Mouse (Mus musculus) midbrain, postnatal 0 days (tissue): ENCODE data around the gene Nicn1. TPM values are rescaled to one million over a fixed set of nuclear protein-coding genes. Genes with fewer than 3 reads are reported as not detected.
A peak's percentile ranks its signal among the peaks of the same experiment; 100 is the strongest.
"Not testable (repeated sequence)": the region's sequence is repeated elsewhere in the genome, so short reads cannot be mapped to it uniquely, and the experiment has no call there.

Experiments used
- ATAC-seq: fragments of 200-750 bp; cut with Nextera tagmentation; 2 replicates; pipeline ENCODE4 v1.8.0; 2017; ENCODE audit warnings: moderate number of reproducible peaks, mild to moderate bottlenecking, moderate TSS enrichment, moderate library complexity; ENCODE audit not compliant: low FRiP score
- DNase-seq: peaks from one replicate; pipeline ENCODE4 v3.0.0-alpha.2; 2015; ENCODE audit warnings: low spot score
- H3K27ac ChIP-seq: fragments of 300-500 bp; sonication (generic); 2 replicates; pipeline ENCODE4 v1.5.1; 2014; ENCODE audit warnings: low read depth, mild to moderate bottlenecking, low read length, mixed read lengths
- H3K27me3 ChIP-seq: fragments of 300-500 bp; sonication (generic); 2 replicates; pipeline ENCODE4 v1.6.1; 2014; ENCODE audit warnings: low read length, control low read depth, mixed read lengths; ENCODE audit not compliant: insufficient read depth
- H3K36me3 ChIP-seq: fragments of 300-500 bp; sonication (generic); 2 replicates; pipeline ENCODE4 v1.6.1; 2014; ENCODE audit warnings: low read length, control low read depth, mixed read lengths; ENCODE audit not compliant: insufficient read depth
- H3K4me1 ChIP-seq: fragments of 300-500 bp; sonication (generic); 2 replicates; pipeline ENCODE4 v1.6.1; 2014; ENCODE audit warnings: mild to moderate bottlenecking, control low read depth, antibody characterized with exemption, low read length, mixed read lengths; ENCODE audit not compliant: insufficient read depth
- H3K4me2 ChIP-seq: fragments of 300-500 bp; sonication (generic); 2 replicates; pipeline ENCODE4 v1.6.1; 2014; ENCODE audit warnings: low read depth, mild to moderate bottlenecking, low read length, mixed read lengths; ENCODE audit not compliant: poor library complexity, severe bottlenecking
- H3K4me3 ChIP-seq: fragments of 300-500 bp; sonication (generic); 2 replicates; pipeline ENCODE4 v1.5.1; 2014; ENCODE audit warnings: low read depth, mild to moderate bottlenecking, low read length, moderate library complexity
- H3K9ac ChIP-seq: fragments of 300-500 bp; sonication (generic); replicated peaks from 2 replicates; pipeline ENCODE4 v1.6.1; 2014; ENCODE audit warnings: mild to moderate bottlenecking, low read length, moderate library complexity, mixed read lengths; ENCODE audit not compliant: poor library complexity, severe bottlenecking
- H3K9me3 ChIP-seq: fragments of 300-500 bp; sonication (generic); 2 replicates; pipeline ENCODE4 v1.6.1; 2016; ENCODE audit warnings: low read length, control low read depth
- CTCF ChIP-seq: IDR thresholded peaks from 2 replicates; pipeline ENCODE4 v1.5.1; 2016; ENCODE audit warnings: antibody characterized with exemption, mild to moderate bottlenecking
- WGBS: fragments of 180-500 bp; shearing (Covaris S2); extraction: QIAGEN DNeasy Blood & Tissue Kit; methylation state at CpG from one replicate; pipeline ENCODE4 v1.1.7; 2014; 5-methylcytosine and 5-hydroxymethylcytosine counted together
- polyA plus RNA-seq: library from polyadenylated mRNA; unstranded; fragments of >200 nt; fragmentation: Nextera tagmentation; extraction: Ambion mirVana; gene quantifications from 2 replicates; pipeline ENCODE4 v1.2.1, GENCODE M21; 2015
- total RNA-seq: library from RNA; depleted of rRNA; stranded (reverse); fragments of >200 nt; gene quantifications from 2 replicates; pipeline ENCODE4 v1.2.3, GENCODE M21; 2014

Nicn1 gene
- total and polyA plus RNA-seq, 2 experiments from 2014 or later, result 107 to 142 TPM

DNA sequence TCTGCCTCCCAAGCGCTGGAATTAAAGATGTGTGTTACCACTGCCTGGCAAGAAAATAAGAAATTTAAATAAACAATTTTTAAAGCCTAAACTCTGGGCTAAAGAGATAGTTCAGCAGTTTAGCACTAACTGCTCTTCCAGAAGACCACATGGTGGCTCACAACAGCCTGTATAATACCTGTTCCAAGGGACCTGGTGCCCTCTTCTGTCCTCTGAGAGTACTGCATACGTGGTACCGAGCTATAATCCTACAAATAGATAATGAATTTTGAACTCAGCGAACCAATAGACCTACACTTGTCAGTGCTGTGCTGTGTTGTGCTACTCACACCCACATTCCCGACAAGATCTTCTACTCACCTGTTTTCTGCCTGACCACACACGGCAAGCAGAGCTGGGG, 5.8 kb upstream of the Nicn1 start:
- peak; percentile 92 for TF ChIP-seq CTCF
- Histone ChIP-seq H3K9me3 (no peaks in the 10 kb centered on the region), H3K4me2 (no peak overlapping the region), H3K4me3 (no peak overlapping the region), H3K9ac (no peak overlapping the region), H3K4me1 (no peaks in the 10 kb centered on the region), H3K36me3 (no peaks in the 10 kb centered on the region), H3K27ac (no peak overlapping the region), H3K27me3 (no peaks in the 10 kb centered on the region)
- ATAC-seq (peak; percentile 52; the same call in 1 of the 2 replicates), DNase-seq (peak; percentile 86)
- 12% methylated on average over 6 of the region's 6 CpGs for WGBS

DNA sequence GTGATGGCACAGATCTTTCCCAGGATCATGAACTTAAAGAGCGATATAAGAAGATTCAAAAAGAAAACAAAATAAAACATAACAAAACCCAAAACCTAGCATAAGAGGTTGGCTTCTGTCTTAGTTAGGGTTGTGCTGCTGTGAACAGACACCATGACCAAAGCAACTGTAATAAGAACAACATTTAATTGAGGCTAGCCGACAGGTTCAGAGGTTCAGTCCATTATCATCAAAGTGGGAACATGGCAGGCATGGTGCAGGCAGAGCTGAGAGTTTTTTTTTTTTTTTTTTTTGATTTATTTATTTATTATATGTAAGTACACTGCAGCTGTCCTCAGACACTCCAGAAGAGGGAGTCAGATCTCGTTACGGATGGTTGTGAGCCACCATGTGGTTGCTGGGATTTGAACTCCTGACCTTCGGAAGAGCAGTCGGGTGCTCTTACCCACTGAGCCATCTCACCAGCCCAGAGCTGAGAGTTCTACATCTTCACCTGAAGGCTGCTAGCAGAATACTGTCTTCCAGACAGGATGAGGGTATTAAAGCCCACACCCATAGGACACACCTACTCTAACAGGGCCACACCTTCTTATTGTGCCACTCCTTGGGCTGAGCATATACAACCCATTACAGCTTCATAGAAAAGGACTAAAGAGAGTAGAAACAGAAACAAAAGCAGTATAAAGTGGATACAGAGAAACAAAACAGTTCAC, 2.5 kb upstream of the Nicn1 start:
- 95% methylated on average over 4 of the region's 6 CpGs for WGBS
- not testable (repeated sequence) for H3K9ac ChIP-seq, DNase-seq, H3K27ac ChIP-seq, H3K36me3 ChIP-seq, H3K4me3 ChIP-seq, H3K4me1 ChIP-seq, ATAC-seq, H3K27me3 ChIP-seq, H3K9me3 ChIP-seq, H3K4me2 ChIP-seq

DNA sequence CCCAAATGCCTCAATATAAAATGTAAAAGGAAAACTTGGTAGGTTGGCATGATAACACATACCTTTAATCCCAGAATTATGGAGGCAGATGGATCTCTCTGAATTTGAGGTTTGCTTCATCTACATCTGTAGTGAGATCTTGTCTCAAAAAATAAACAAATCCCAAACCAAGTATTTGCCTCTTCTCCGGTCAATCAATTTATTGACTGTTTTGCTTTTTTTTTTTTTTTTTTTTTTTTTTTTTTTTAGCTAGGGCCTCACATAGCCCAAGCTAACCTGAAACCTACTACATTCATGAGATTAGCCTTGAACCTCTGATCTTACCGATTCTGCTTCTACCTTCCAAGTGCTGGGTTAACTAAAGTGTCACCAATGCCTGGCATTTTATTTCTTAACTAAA, 882 bp upstream of the Nicn1 start:
- Histone ChIP-seq H3K27me3 (no peaks in the 10 kb centered on the region), H3K4me2 (peak overlapping the region; percentile 49; the same call in 1 of the 2 replicates), H3K27ac (peak overlapping the region; percentile 92; the same call in 1 of the 2 replicates), H3K4me3 (no peak overlapping the region), H3K9me3 (no peaks in the 10 kb centered on the region), H3K36me3 (peaks cover 6% of the 10 kb centered on the region), H3K9ac (no peak overlapping the region), H3K4me1 (peaks cover 3% of the 10 kb centered on the region; the same call in 1 of the 2 replicates)
- WGBS, result 72% methylated on average over 2 of the region's 2 CpGs
- ATAC-seq, result no peak
- no peak for DNase-seq
- TF ChIP-seq CTCF, result no peak

DNA sequence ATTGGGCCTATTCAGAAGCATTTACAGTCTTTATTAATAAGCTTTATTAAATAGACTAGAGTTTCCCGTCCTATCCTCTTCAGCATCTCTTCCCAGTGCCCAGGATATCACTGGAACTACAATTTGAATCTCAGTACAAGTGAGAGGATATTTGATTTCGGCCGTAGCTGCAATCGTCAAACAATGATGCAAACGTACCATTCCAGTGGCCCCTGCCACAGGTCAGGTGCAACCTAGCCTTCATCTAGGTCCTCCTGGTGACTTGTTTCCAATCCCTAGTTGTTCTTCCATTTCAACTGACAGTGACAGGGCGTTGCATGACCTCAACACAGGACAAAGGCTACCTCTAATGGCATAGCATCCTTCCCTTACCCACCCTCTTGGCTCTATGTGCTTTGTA, 544 bp downstream of the Nicn1 start:
- no peak for TF ChIP-seq CTCF
- peak overlapping the region; percentile 62 for H3K4me2 ChIP-seq
- H3K9me3 ChIP-seq, result no peaks in the 10 kb centered on the region
- DNase-seq, result no peak
- 38% methylated on average over 6 of the region's 6 CpGs for WGBS
- no peaks in the 10 kb centered on the region for H3K27me3 ChIP-seq
- peak overlapping the region; percentile 54 for H3K4me3 ChIP-seq
- peaks cover 3% of the 10 kb centered on the region; the same call in 1 of the 2 replicates for H3K4me1 ChIP-seq
- 0 out of 2 replicates have a peak, but pooled peaks have one; percentile 8 for ATAC-seq
- H3K36me3 ChIP-seq, result peaks cover 20% of the 10 kb centered on the region
- peak overlapping the region; percentile 71 for H3K9ac ChIP-seq
- peak overlapping the region; percentile 92 for H3K27ac ChIP-seq

DNA sequence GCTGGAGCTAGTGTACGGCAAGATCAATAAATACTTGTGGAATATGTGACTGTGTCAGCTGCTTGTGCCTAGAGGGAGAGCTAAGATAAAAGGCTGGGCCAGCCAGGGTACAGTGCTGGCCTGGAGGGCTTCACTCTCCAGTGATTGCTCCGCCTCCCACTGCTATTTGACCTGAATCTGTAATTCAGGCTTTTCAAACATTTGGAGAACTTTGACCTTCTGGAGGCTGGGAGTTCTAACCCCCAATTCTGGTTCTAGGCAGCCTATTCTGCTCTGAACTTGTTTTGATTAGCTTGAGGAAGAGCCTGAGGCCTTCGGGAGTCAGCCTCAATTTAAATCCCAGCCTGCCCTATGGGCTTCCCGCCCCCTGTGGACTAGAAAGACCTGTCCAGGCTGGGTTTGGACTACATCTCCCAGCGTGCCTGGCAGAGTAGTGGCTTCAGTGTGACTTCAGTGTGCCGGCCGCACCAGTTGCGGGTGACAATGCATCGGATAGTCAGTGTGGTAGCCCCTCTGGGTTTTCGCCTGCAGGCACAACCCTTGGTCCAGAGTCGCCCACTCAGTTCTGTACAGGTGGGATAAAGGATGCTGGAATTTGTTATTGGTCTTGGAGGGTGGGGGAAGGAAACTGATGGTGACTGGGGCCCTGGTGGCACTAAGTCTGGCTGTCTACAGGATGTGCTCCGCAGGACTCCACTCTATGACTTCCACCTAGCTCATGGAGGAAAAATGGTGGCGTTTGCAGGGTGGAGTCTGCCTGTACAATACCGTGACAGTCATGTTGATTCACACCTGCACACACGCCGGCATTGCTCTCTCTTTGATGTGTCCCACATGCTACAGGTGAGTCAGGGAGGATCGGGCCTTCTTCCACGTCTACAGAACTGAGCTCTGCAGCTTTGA, 6.5 kb downstream of the Nicn1 start, which contains the start of gene Amt:
Gene Amt, plus strand, starts transcription at position 401 of the 903 bp plus-strand sequence.
- H3K4me1 ChIP-seq, result no peaks in the 10 kb centered on the region
- H3K27ac ChIP-seq, result peak within 1 kb of the TSS; percentile 55
- ATAC-seq, result 0 out of 2 replicates have a peak, but pooled peaks have one; percentile 42
- no peaks in the 10 kb centered on the region for H3K27me3 ChIP-seq
- WGBS, result 17% methylated on average over 18 of the region's 18 CpGs
- 0 out of 2 replicates have a peak within 1 kb of the TSS, but pooled peaks have one; percentile 13 for H3K9ac ChIP-seq
- no peak for TF ChIP-seq CTCF
- H3K4me3 ChIP-seq, result no peak within 1 kb of the TSS
- peak within 1 kb of the TSS; percentile 12 for H3K4me2 ChIP-seq
- H3K9me3 ChIP-seq, result no peaks in the 10 kb centered on the region
- peak; percentile 56 for DNase-seq
- peaks cover 32% of the 10 kb centered on the region for H3K36me3 ChIP-seq
